Comparison of ENCODE assay signal across 12 mouse cellular contexts in genomic region chr1:76194844-76195243, GRCm38 (mm10).
DNase-seq lines count a peak whose midpoint lies in the region; ATAC-seq lines count a peak whose summit lies in the region.
"Had no signal": no experiment of that assay in that cellular context is flagged by ENCODE, and none has a peak within 500 bp of the region (broad histone marks: within the 10 kb centered on the region; RNA-seq: fewer than 3 reads in every experiment).

No protein-coding gene starts in this region.

- H3K4me3 ChIP-seq in kidney, embryonic 15.5 days (replicated peaks): no peak overlapping the region
- H3K4me3 ChIP-seq: hindbrain, embryonic 13.5 days had no signal

- WGBS in kidney, embryonic 15.5 days: 70% methylated on average over 4 of the region's 4 CpGs

- H3K4me2 ChIP-seq in kidney, embryonic 15.5 days: no peak overlapping the region
- H3K4me2 ChIP-seq: hindbrain, embryonic 13.5 days; midbrain, embryonic 11.5 days had no signal

- H3K9ac ChIP-seq in kidney, embryonic 15.5 days: no peak overlapping the region
- H3K9ac ChIP-seq: hindbrain, embryonic 13.5 days; liver, embryonic 14.5 days had no signal

- no peaks in the 10 kb centered on the region for H3K36me3 ChIP-seq in kidney, embryonic 15.5 days
- H3K36me3 ChIP-seq: hindbrain, embryonic 13.5 days had no signal

- H3K4me1 ChIP-seq in kidney, embryonic 15.5 days: no peaks in the 10 kb centered on the region
- H3K4me1 ChIP-seq: hindbrain, embryonic 13.5 days had no signal

- no peaks in the 10 kb centered on the region for H3K9me3 ChIP-seq in kidney, embryonic 15.5 days (replicated peaks)
- H3K9me3 ChIP-seq: hindbrain, embryonic 13.5 days had no signal

- no peak for ATAC-seq in kidney, embryonic 15.5 days (replicated peaks; ENCODE audit: low FRiP score)

- DNase-seq in adrenal gland, postnatal 14 days: peak; percentile 48
- DNase-seq in adrenal gland, adult 2 months: no peak
- peak; percentile 10 for DNase-seq in kidney, adult 11 months
- peak; percentile 18 for DNase-seq in gastrocnemius, postnatal 10 days
- peak; percentile 84 for DNase-seq in heart, postnatal 4 days
- DNase-seq in thymus, postnatal 4 days: no peak
- no peak for DNase-seq in right cerebral cortex, postnatal 25 days
- DNase-seq: thymus, adult 18-20 months had no signal

- H3K27me3 ChIP-seq in kidney, embryonic 15.5 days: no peaks in the 10 kb centered on the region
- H3K27me3 ChIP-seq: hindbrain, embryonic 13.5 days had no signal

- no peak overlapping the region for H3K27ac ChIP-seq in kidney, embryonic 15.5 days
- H3K27ac ChIP-seq: hindbrain, embryonic 13.5 days; liver, embryonic 14.5 days had no signal

Comparison
In these comparisons a context has a peak if more than half of its experiments do, and no peak if none do; other contexts are left out.
1. DNase-seq: peak in adrenal gland, postnatal 14 days (single experiment), kidney, adult 11 months (single experiment), gastrocnemius, postnatal 10 days (single experiment) and heart, postnatal 4 days (single experiment); none in adrenal gland, adult 2 months (single experiment), thymus, postnatal 4 days (single experiment) and right cerebral cortex, postnatal 25 days (single experiment).